Mouse (Mus musculus): ENCODE measurements around the gene Gnao1.

DNA sequence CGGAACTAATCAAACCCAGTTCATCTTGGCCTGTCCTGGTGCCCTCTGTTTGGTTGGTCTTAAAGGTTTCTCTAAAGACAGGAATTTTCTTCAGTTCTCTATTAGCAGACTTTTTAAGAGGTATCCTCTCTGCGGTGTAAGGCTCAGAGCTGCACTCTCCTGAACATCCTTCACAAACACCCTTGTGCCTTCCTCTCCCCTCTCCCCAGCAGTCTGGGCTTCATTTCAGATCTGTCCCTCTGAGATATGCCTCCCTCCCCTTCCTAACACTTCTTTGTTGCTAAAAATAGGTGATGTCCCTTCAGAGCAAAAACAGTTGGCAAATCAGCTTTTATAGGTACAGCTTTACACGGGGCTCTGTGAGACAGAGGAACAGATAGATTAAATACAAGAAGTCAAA, 32.2 kb upstream of the Gnao1 start:
- TF ChIP-seq POLR2A (IDR thresholded peaks at IDR 0.05; ENCODE audit: insufficient read depth, low read depth, low read length) (no peak), CTCF (IDR thresholded peaks at IDR 0.05; ENCODE audit: insufficient read depth, low read depth, low read length) (no peak)

All from olfactory bulb, adult 2 months (tissue).